In the genomic region with DNA sequence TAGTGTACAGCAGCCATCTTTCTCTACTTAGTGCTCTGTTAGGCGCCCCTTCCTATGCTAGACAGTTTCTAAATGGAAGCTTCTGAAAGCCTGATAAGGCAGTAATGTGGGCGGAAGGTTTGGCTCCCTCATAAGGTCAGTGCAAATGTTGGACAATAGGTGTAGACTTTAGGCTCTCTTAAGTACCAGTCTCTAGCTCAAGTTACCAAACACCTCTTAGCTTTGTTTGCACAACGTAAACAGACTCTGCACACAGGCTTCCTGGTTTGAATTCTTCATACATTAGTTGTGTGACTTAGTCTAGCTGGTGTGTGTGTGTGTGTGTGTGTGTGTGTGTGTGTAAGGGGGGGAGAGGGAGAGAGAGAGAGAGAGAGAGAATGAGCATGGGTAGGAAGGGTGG, we compare ENCODE assay signal across 24 mouse cellular contexts. TPM values are rescaled to one million over a fixed set of nuclear protein-coding genes. Genes with fewer than 3 reads are reported as not detected.
A peak's percentile ranks its signal among the peaks of the same experiment; 100 is the strongest.
DNase-seq lines count a peak whose midpoint lies in the region; ATAC-seq lines count a peak whose summit lies in the region.
"Had no signal": no experiment of that assay in that cellular context is flagged by ENCODE, and none has a peak within 500 bp of the region (broad histone marks: within the 10 kb centered on the region; RNA-seq: fewer than 3 reads in every experiment).

No protein-coding gene starts in this region.

- H3K4me1 ChIP-seq in stomach, embryonic 15.5 days: no peaks in the 10 kb centered on the region
- no peaks in the 10 kb centered on the region for H3K4me1 ChIP-seq in kidney, embryonic 14.5 days (ENCODE audit: control insufficient read depth, insufficient read depth, low read length)
- H3K4me1 ChIP-seq: embryonic facial prominence, embryonic 15.5 days; hindbrain, embryonic 12.5 days had no signal

- ATAC-seq in stomach, embryonic 15.5 days (ENCODE audit: insufficient read depth, low FRiP score, low read depth): peak; percentile 80
- no peak for ATAC-seq in kidney, embryonic 14.5 days (ENCODE audit: low FRiP score, low TSS enrichment)
- ATAC-seq: forebrain, embryonic 15.5 days had no signal

- WGBS in stomach, embryonic 15.5 days: 32% methylated on average over 3 of the region's 3 CpGs
- WGBS in kidney, embryonic 14.5 days: 77% methylated on average over 3 of the region's 3 CpGs

- peaks cover 19% of the 10 kb centered on the region for H3K36me3 ChIP-seq in stomach, embryonic 15.5 days
- H3K36me3 ChIP-seq in kidney, embryonic 14.5 days (ENCODE audit: control insufficient read depth, insufficient read depth, low read length): peaks cover 35% of the 10 kb centered on the region

- no peak overlapping the region for H3K4me3 ChIP-seq in stomach, embryonic 15.5 days (replicated peaks)
- H3K4me3 ChIP-seq in kidney, embryonic 14.5 days (ENCODE audit: low read length): no peak overlapping the region
- H3K4me3 ChIP-seq: embryonic facial prominence, embryonic 15.5 days; erythroblast, embryonic 14.5 days; forebrain, embryonic 10.5 days; forebrain, embryonic 15.5 days; heart, embryonic 10.5 days; hindbrain, embryonic 12.5 days had no signal

- H3K27me3 ChIP-seq in stomach, embryonic 15.5 days (replicated peaks): no peaks in the 10 kb centered on the region
- H3K27me3 ChIP-seq in kidney, embryonic 14.5 days (ENCODE audit: control insufficient read depth, insufficient read depth, low read length): no peaks in the 10 kb centered on the region
- H3K27me3 ChIP-seq: embryonic facial prominence, embryonic 15.5 days; forebrain, embryonic 15.5 days; hindbrain, embryonic 12.5 days had no signal

- no peak overlapping the region for H3K9ac ChIP-seq in stomach, embryonic 15.5 days
- H3K9ac ChIP-seq in kidney, embryonic 14.5 days (ENCODE audit: low read depth, low read length): no peak overlapping the region
- H3K9ac ChIP-seq: embryonic facial prominence, embryonic 15.5 days; forebrain, embryonic 15.5 days; hindbrain, embryonic 12.5 days had no signal

- H3K9me3 ChIP-seq in stomach, embryonic 15.5 days: no peaks in the 10 kb centered on the region
- no peaks in the 10 kb centered on the region for H3K9me3 ChIP-seq in kidney, embryonic 14.5 days (ENCODE audit: control insufficient read depth, low read length)
- H3K9me3 ChIP-seq: embryonic facial prominence, embryonic 15.5 days; forebrain, embryonic 10.5 days; forebrain, embryonic 15.5 days; heart, embryonic 10.5 days; hindbrain, embryonic 12.5 days had no signal

- no peak overlapping the region for H3K27ac ChIP-seq in stomach, embryonic 15.5 days
- no peak overlapping the region for H3K27ac ChIP-seq in kidney, embryonic 14.5 days (ENCODE audit: low read depth, low read length)
- H3K27ac ChIP-seq: embryonic facial prominence, embryonic 15.5 days; forebrain, embryonic 10.5 days; forebrain, embryonic 15.5 days; heart, embryonic 10.5 days; hindbrain, embryonic 12.5 days had no signal

- H3K4me2 ChIP-seq in stomach, embryonic 15.5 days: no peak overlapping the region
- no peak overlapping the region for H3K4me2 ChIP-seq in kidney, embryonic 14.5 days (replicated peaks; ENCODE audit: low read depth, low read length)
- H3K4me2 ChIP-seq: embryonic facial prominence, embryonic 15.5 days; forebrain, embryonic 15.5 days; hindbrain, embryonic 12.5 days had no signal

- DNase-seq in lung, adult 18-20 months: peak; percentile 47 to 77
- DNase-seq in lung, postnatal 14 days: no peak
- peak; percentile 30 for DNase-seq in lung, postnatal 10 days
- no peak for DNase-seq in kidney, postnatal 4 days
- DNase-seq in retina, embryonic 14.5 days (ENCODE audit: low spot score): no peak
- DNase-seq: adrenal gland, postnatal 10 days; cerebellum, adult 11-12 months; cerebellum, adult 9-10 months; cerebellum, postnatal 25 days; gastrocnemius, postnatal 10 days; heart, adult 18-20 months; heart, postnatal 10 days; heart, postnatal 4 days had no signal

RNA-seq across cellular contexts. Expression of a gene that starts 6.6 kb away (rescaled TPM):
- polyA plus RNA-seq in stomach, embryonic 15.5 days (2015; fragmentation: Nextera tagmentation; extraction: Ambion mirVana): 33.7 and 35.0 TPM in 2 replicates
- polyA plus RNA-seq in kidney, embryonic 14.5 days (2014; fragmentation: Nextera tagmentation; extraction: Ambion mirVana): 48.1 and 48.6 TPM in 2 replicates

RNA-seq across cellular contexts. Expression of a gene that starts 8.8 kb away (rescaled TPM):
- polyA plus RNA-seq in stomach, embryonic 15.5 days (2015; fragmentation: Nextera tagmentation; extraction: Ambion mirVana): 156 and 163 TPM in 2 replicates
- polyA plus RNA-seq in kidney, embryonic 14.5 days (2014; fragmentation: Nextera tagmentation; extraction: Ambion mirVana): 159 and 171 TPM in 2 replicates

RNA-seq across cellular contexts. Expression of a gene that starts 22.1 kb away (rescaled TPM):
- 0.18 TPM in 1 of 2 replicates, not detected in the other for polyA plus RNA-seq in stomach, embryonic 15.5 days (2015; fragmentation: Nextera tagmentation; extraction: Ambion mirVana)
- not detected in 2 replicates for polyA plus RNA-seq in kidney, embryonic 14.5 days (2014; fragmentation: Nextera tagmentation; extraction: Ambion mirVana)
- polyA plus RNA-seq: C2C12; erythroblast, embryonic 14.5 days; forebrain, embryonic 10.5 days had no signal

RNA-seq across cellular contexts. Expression of a gene that starts 28.6 kb away (rescaled TPM):
- not detected in 2 replicates for polyA plus RNA-seq in stomach, embryonic 15.5 days (2015; fragmentation: Nextera tagmentation; extraction: Ambion mirVana)
- not detected in 2 replicates for polyA plus RNA-seq in kidney, embryonic 14.5 days (2014; fragmentation: Nextera tagmentation; extraction: Ambion mirVana)
- polyA plus RNA-seq: C2C12; cortical plate, adult 2 months; erythroblast, embryonic 14.5 days; forebrain, embryonic 10.5 days; forebrain, embryonic 15.5 days; heart, embryonic 14.5 days had no signal

RNA-seq across cellular contexts. Expression of a gene that starts 32.2 kb away (rescaled TPM):
- 16.0 and 18.7 TPM in 2 replicates for polyA plus RNA-seq in stomach, embryonic 15.5 days (2015; fragmentation: Nextera tagmentation; extraction: Ambion mirVana)
- 15.5 and 20.9 TPM in 2 replicates for polyA plus RNA-seq in kidney, embryonic 14.5 days (2014; fragmentation: Nextera tagmentation; extraction: Ambion mirVana)

Comparison
In these comparisons a context has a peak if more than half of its experiments do, and no peak if none do; other contexts are left out.
1. DNase-seq: peak in lung, adult 18-20 months (2 of 2) and lung, postnatal 10 days (single experiment); none in lung, postnatal 14 days (single experiment), kidney, postnatal 4 days (0 of 2) and retina, embryonic 14.5 days (single experiment).